Mouse (Mus musculus) cortical plate, adult 2 months (tissue): ENCODE results near the gene Camsap3.

Source experiments
- CTCF ChIP-seq: fragments of 200-500 bp; IDR thresholded peaks from 2 replicates; pipeline ENCODE4 v1.5.1; 2011; ENCODE audit warnings: mild to moderate bottlenecking, control low read depth, low read length; ENCODE audit not compliant: insufficient read depth; ENCODE audit errors: extremely low read depth
- POLR2A ChIP-seq: fragments of 200-500 bp; IDR thresholded peaks from 2 replicates; pipeline ENCODE4 v1.6.1; 2011; ENCODE audit warnings: mild to moderate bottlenecking, low read length, control low read depth; ENCODE audit not compliant: insufficient read depth; ENCODE audit errors: extremely low read depth

DNA sequence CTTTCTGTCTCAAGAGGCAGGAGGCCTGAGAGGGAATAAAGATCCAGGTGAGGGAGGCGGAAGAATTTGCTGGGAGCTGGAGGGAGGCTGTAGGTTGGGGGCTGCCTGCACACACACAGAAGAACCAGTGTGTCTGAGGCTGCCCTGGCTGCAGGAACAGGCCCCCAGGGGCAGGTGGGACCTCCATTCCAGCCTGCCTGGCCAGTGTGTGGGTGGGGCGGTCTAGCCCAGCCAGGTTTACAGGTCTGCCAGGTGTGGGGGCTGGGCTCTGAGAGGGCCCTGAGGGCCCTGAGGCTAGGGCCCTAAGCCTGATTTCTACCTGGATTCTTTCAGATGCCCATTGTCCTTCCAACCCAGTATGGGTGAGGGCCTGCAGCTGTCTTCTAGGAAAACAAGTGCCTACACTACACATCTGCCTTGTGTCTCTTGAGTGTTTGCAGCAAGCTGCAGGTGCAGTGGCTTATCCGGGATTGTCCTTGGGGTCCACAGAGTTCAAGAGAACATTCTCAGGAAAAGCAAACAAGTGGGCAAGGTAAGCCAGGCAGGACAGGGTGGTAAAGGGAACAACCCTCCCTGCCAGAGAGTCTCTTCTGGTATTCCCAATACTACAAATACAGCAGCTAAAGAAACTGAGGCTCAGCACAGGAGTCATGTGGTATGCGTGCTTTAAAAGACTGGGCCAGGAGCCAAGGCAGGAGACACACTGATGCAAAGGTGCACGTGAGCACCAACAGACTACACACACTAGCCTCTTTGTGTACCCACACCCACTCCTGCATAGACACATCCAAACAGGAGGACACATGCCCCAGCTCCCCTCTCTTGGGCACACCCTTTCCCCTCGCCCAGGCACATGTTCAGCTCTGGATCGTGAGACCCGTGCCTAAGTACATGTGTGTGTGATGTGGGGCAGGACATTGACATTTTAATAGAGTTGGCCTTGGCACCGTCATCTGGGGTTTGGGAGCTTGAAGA, 7.4 kb upstream of the Camsap3 start:
- TF ChIP-seq CTCF (no peak), POLR2A (no peak)
